Mouse (Mus musculus): ENCODE data around the gene Sec16b. TPM values are rescaled to one million over a fixed set of nuclear protein-coding genes. Genes with fewer than 3 reads are reported as not detected.
A peak's percentile ranks its signal among the peaks of the same experiment; 100 is the strongest.

Gene Sec16b
- polyA plus RNA-seq, 1 experiment from 2014 or later: 0.34 TPM

GRCm38 (mm10) chr1:157470761-157471386, 35.7 kb upstream of the Sec16b start:
- Histone ChIP-seq H3K36me3 (ENCODE audit: control insufficient read depth, insufficient read depth, low read length) (no peaks in the 10 kb centered on the region), H3K9me3 (ENCODE audit: control insufficient read depth, low read length) (no peaks in the 10 kb centered on the region), H3K4me2 (ENCODE audit: low read length) (no peak overlapping the region), H3K4me3 (replicated peaks; ENCODE audit: low read depth, low read length) (no peak overlapping the region), H3K9ac (replicated peaks; ENCODE audit: low read length) (no peak overlapping the region), H3K27me3 (ENCODE audit: control insufficient read depth, insufficient read depth, low read length) (no peaks in the 10 kb centered on the region), H3K27ac (replicated peaks; ENCODE audit: low read depth, low read length) (no peak overlapping the region), H3K4me1 (ENCODE audit: control insufficient read depth, insufficient read depth, low read length) (no peaks in the 10 kb centered on the region)
- 94% methylated on average over 9 of the region's 9 CpGs for WGBS
- ATAC-seq (ENCODE audit: low FRiP score, low TSS enrichment): no peak
- no peak for DNase-seq

GRCm38 (mm10) chr1:157472716-157473115, 33.8 kb upstream of the Sec16b start:
- DNase-seq (no peak), ATAC-seq (ENCODE audit: low FRiP score, low TSS enrichment) (no peak)
- WGBS: 93% methylated on average over 7 of the region's 7 CpGs
- Histone ChIP-seq H3K9me3 (ENCODE audit: control insufficient read depth, low read length) (no peaks in the 10 kb centered on the region), H3K36me3 (ENCODE audit: control insufficient read depth, insufficient read depth, low read length) (no peaks in the 10 kb centered on the region), H3K27me3 (ENCODE audit: control insufficient read depth, insufficient read depth, low read length) (no peaks in the 10 kb centered on the region), H3K4me1 (ENCODE audit: control insufficient read depth, insufficient read depth, low read length) (no peaks in the 10 kb centered on the region), H3K4me3 (replicated peaks; ENCODE audit: low read depth, low read length) (no peak overlapping the region), H3K9ac (replicated peaks; ENCODE audit: low read length) (no peak overlapping the region), H3K27ac (replicated peaks; ENCODE audit: low read depth, low read length) (no peak overlapping the region), H3K4me2 (ENCODE audit: low read length) (no peak overlapping the region)

- Histone ChIP-seq H3K4me1 (ENCODE audit: control insufficient read depth, insufficient read depth, low read length) (no peaks in the 10 kb centered on the region), H3K27ac (replicated peaks; ENCODE audit: low read depth, low read length) (no peak overlapping the region), H3K4me3 (replicated peaks; ENCODE audit: low read depth, low read length) (no peak overlapping the region), H3K9ac (replicated peaks; ENCODE audit: low read length) (no peak overlapping the region), H3K9me3 (ENCODE audit: control insufficient read depth, low read length) (no peaks in the 10 kb centered on the region), H3K4me2 (ENCODE audit: low read length) (no peak overlapping the region), H3K36me3 (ENCODE audit: control insufficient read depth, insufficient read depth, low read length) (no peaks in the 10 kb centered on the region), H3K27me3 (ENCODE audit: control insufficient read depth, insufficient read depth, low read length) (no peaks in the 10 kb centered on the region)
- WGBS: 89% methylated on average over 8 of the region's 8 CpGs
- DNase-seq (no peak), ATAC-seq (ENCODE audit: low FRiP score, low TSS enrichment) (no peak)
These were observed 31.7 kb upstream of the Sec16b start for GRCm38 (mm10) chr1:157474865-157475264.

GRCm38 (mm10) chr1:157476231-157476630, 30.3 kb upstream of the Sec16b start:
- H3K9me3 ChIP-seq (ENCODE audit: control insufficient read depth, low read length): no peaks in the 10 kb centered on the region
- 95% methylated on average over 2 of the region's 2 CpGs for WGBS
- H3K4me2 ChIP-seq (ENCODE audit: low read length): no peak overlapping the region
- H3K4me3 ChIP-seq (replicated peaks; ENCODE audit: low read depth, low read length): no peak overlapping the region
- H3K27ac ChIP-seq (replicated peaks; ENCODE audit: low read depth, low read length): no peak overlapping the region
- H3K27me3 ChIP-seq (ENCODE audit: control insufficient read depth, insufficient read depth, low read length): no peaks in the 10 kb centered on the region
- no peaks in the 10 kb centered on the region for H3K36me3 ChIP-seq (ENCODE audit: control insufficient read depth, insufficient read depth, low read length)
- H3K9ac ChIP-seq (replicated peaks; ENCODE audit: low read length): no peak overlapping the region
- no peaks in the 10 kb centered on the region for H3K4me1 ChIP-seq (ENCODE audit: control insufficient read depth, insufficient read depth, low read length)
- ATAC-seq (ENCODE audit: low FRiP score, low TSS enrichment) (no peak), DNase-seq (no peak)

GRCm38 (mm10) chr1:157480090-157480489, 26.4 kb upstream of the Sec16b start:
- Histone ChIP-seq H3K9ac (replicated peaks; ENCODE audit: low read length) (no peak overlapping the region), H3K27me3 (ENCODE audit: control insufficient read depth, insufficient read depth, low read length) (no peaks in the 10 kb centered on the region), H3K4me3 (replicated peaks; ENCODE audit: low read depth, low read length) (no peak overlapping the region), H3K4me2 (ENCODE audit: low read length) (no peak overlapping the region), H3K4me1 (ENCODE audit: control insufficient read depth, insufficient read depth, low read length) (no peaks in the 10 kb centered on the region), H3K9me3 (ENCODE audit: control insufficient read depth, low read length) (no peaks in the 10 kb centered on the region), H3K36me3 (ENCODE audit: control insufficient read depth, insufficient read depth, low read length) (no peaks in the 10 kb centered on the region), H3K27ac (replicated peaks; ENCODE audit: low read depth, low read length) (no peak overlapping the region)
- DNase-seq: peak; percentile 19
- WGBS: 37% methylated on average over 9 of the region's 9 CpGs
- no peak for ATAC-seq (ENCODE audit: low FRiP score, low TSS enrichment)

- 80% methylated on average over 3 of the region's 3 CpGs for WGBS
- ATAC-seq (ENCODE audit: low FRiP score, low TSS enrichment) (no peak), DNase-seq (no peak)
- H3K27ac ChIP-seq (replicated peaks; ENCODE audit: low read depth, low read length): no peak overlapping the region
- H3K4me1 ChIP-seq (ENCODE audit: control insufficient read depth, insufficient read depth, low read length): no peaks in the 10 kb centered on the region
- no peaks in the 10 kb centered on the region for H3K9me3 ChIP-seq (ENCODE audit: control insufficient read depth, low read length)
- H3K36me3 ChIP-seq (ENCODE audit: control insufficient read depth, insufficient read depth, low read length): no peaks in the 10 kb centered on the region
- H3K27me3 ChIP-seq (ENCODE audit: control insufficient read depth, insufficient read depth, low read length): no peaks in the 10 kb centered on the region
- no peak overlapping the region for H3K9ac ChIP-seq (replicated peaks; ENCODE audit: low read length)
- H3K4me2 ChIP-seq (ENCODE audit: low read length): no peak overlapping the region
- no peak overlapping the region for H3K4me3 ChIP-seq (replicated peaks; ENCODE audit: low read depth, low read length)
These were observed 25.6 kb upstream of the Sec16b start for GRCm38 (mm10) chr1:157480901-157481300.

GRCm38 (mm10) chr1:157481666-157482065, 24.9 kb upstream of the Sec16b start:
- H3K9me3 ChIP-seq (ENCODE audit: control insufficient read depth, low read length): no peaks in the 10 kb centered on the region
- 92% methylated on average over 6 of the region's 6 CpGs for WGBS
- no peak overlapping the region for H3K4me2 ChIP-seq (ENCODE audit: low read length)
- no peaks in the 10 kb centered on the region for H3K27me3 ChIP-seq (ENCODE audit: control insufficient read depth, insufficient read depth, low read length)
- no peak for DNase-seq
- H3K4me1 ChIP-seq (ENCODE audit: control insufficient read depth, insufficient read depth, low read length): no peaks in the 10 kb centered on the region
- H3K27ac ChIP-seq (replicated peaks; ENCODE audit: low read depth, low read length): no peak overlapping the region
- no peak overlapping the region for H3K4me3 ChIP-seq (replicated peaks; ENCODE audit: low read depth, low read length)
- H3K36me3 ChIP-seq (ENCODE audit: control insufficient read depth, insufficient read depth, low read length): no peaks in the 10 kb centered on the region
- ATAC-seq (ENCODE audit: low FRiP score, low TSS enrichment): no peak
- H3K9ac ChIP-seq (replicated peaks; ENCODE audit: low read length): no peak overlapping the region

GRCm38 (mm10) chr1:157484161-157484560, 22.4 kb upstream of the Sec16b start:
- DNase-seq: no peak
- H3K4me1 ChIP-seq (ENCODE audit: control insufficient read depth, insufficient read depth, low read length): no peaks in the 10 kb centered on the region
- H3K36me3 ChIP-seq (ENCODE audit: control insufficient read depth, insufficient read depth, low read length): no peaks in the 10 kb centered on the region
- no peaks in the 10 kb centered on the region for H3K27me3 ChIP-seq (ENCODE audit: control insufficient read depth, insufficient read depth, low read length)
- H3K9me3 ChIP-seq (ENCODE audit: control insufficient read depth, low read length): no peaks in the 10 kb centered on the region
- H3K4me2 ChIP-seq (ENCODE audit: low read length): no peak overlapping the region
- no peak overlapping the region for H3K27ac ChIP-seq (replicated peaks; ENCODE audit: low read depth, low read length)
- H3K9ac ChIP-seq (replicated peaks; ENCODE audit: low read length): no peak overlapping the region
- no peak for ATAC-seq (ENCODE audit: low FRiP score, low TSS enrichment)
- no peak overlapping the region for H3K4me3 ChIP-seq (replicated peaks; ENCODE audit: low read depth, low read length)
- 96% methylated on average over 4 of the region's 4 CpGs for WGBS

GRCm38 (mm10) chr1:157500657-157501056, 5.9 kb upstream of the Sec16b start:
- H3K4me2 ChIP-seq (ENCODE audit: low read length): no peak overlapping the region
- no peak overlapping the region for H3K27ac ChIP-seq (replicated peaks; ENCODE audit: low read depth, low read length)
- H3K4me3 ChIP-seq (replicated peaks; ENCODE audit: low read depth, low read length): no peak overlapping the region
- no peaks in the 10 kb centered on the region for H3K36me3 ChIP-seq (ENCODE audit: control insufficient read depth, insufficient read depth, low read length)
- no peak for DNase-seq
- WGBS: 87% methylated on average over 1 of the region's 1 CpGs
- H3K9me3 ChIP-seq (ENCODE audit: control insufficient read depth, low read length): no peaks in the 10 kb centered on the region
- ATAC-seq (ENCODE audit: low FRiP score, low TSS enrichment): no peak
- no peak overlapping the region for H3K9ac ChIP-seq (replicated peaks; ENCODE audit: low read length)
- H3K4me1 ChIP-seq (ENCODE audit: control insufficient read depth, insufficient read depth, low read length): no peaks in the 10 kb centered on the region
- no peaks in the 10 kb centered on the region for H3K27me3 ChIP-seq (ENCODE audit: control insufficient read depth, insufficient read depth, low read length)

Measured in midbrain, embryonic 14.5 days (tissue).